8 mouse cellular contexts compared by ENCODE assay signal in the genomic region with DNA sequence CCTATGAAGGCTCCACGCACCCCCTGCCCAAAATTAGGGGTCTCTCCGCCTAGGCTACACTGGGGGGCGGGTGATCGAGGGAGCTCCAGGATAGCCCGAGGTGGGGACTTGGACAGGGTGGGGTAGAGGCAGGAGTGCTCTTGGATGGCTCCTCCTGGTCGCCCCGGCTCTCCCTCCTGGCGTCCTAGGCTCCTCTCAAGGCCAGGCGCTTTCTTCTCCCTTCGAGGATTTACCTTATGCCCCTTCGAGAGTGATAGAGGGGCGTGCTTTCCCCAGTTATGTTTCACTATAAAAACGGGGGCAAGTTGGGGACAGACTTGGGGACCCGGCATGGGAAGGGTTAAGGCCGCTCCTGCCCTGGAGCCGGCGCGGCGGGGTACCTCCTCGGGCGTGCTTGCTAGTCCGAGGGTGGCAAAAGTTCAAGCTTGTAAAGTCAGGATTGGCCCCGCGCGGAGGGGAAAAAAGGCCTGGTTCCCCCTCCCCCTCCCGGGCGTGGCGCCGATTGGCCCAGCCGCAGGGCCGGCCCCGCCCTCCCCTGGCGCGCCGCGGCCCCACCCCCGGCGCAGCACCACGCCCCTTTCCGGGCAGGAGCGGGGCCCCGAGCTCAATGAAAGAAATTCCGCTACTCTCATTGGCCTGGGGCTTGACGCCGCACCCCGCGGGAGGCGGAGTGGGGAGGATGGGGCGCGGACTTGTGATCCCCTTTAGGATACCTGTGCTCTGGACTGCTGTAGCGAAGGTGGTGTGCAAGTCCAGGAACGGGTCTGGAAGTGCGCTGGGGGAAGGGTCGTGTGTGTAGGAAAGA. TPM values are rescaled to one million over a fixed set of nuclear protein-coding genes. Genes with fewer than 3 reads are reported as not detected.
DNase-seq lines count a peak whose midpoint lies in the region; ATAC-seq and TF ChIP-seq lines count a peak whose summit lies in the region.

No protein-coding gene starts in this region.

- H3K4me1 ChIP-seq in hindbrain, embryonic 11.5 days (replicated peaks; ENCODE audit: control insufficient read depth, insufficient read depth, low read length): peaks cover 5% of the 10 kb centered on the region
- H3K4me1 ChIP-seq in lung, postnatal 0 days (ENCODE audit: insufficient read depth, low read depth, low read length): 0 out of 2 replicates have a peak, but pooled peaks cover 8% of the 10 kb centered on the region

- peak; percentile 99 for DNase-seq in Muller cell, postnatal 12 days (ENCODE audit: inconsistent ontology term)
- peak; percentile 46 for DNase-seq in cerebellum, adult 9-11 months
- DNase-seq in frontal cortex, adult 2 months (ENCODE audit: extremely low spot score in 1 of 2, low spot score in 1 of 2): peak; percentile 59 to 77
- peak; percentile 97 for DNase-seq in hindbrain, embryonic 11.5 days (ENCODE audit: low spot score)
- peak; percentile 89 for DNase-seq in layer of hippocampus, adult 9-11 months
- DNase-seq in lung, postnatal 0 days (ENCODE audit: low spot score): peak; percentile 100
- peak; percentile 91 for DNase-seq in ovary, postnatal 10 days (ENCODE audit: low spot score)
- DNase-seq in thymus, postnatal 10 days (ENCODE audit: low spot score in 2 of 2): peak; percentile 91 to 96

- H3K9ac ChIP-seq in hindbrain, embryonic 11.5 days (ENCODE audit: low read depth, low read length): peak overlapping the region; percentile 46
- H3K9ac ChIP-seq in lung, postnatal 0 days (replicated peaks; ENCODE audit: low read depth): peak overlapping the region; percentile 70

- H3K4me2 ChIP-seq in hindbrain, embryonic 11.5 days (replicated peaks; ENCODE audit: low read depth, low read length): peak overlapping the region; percentile 96
- peak overlapping the region; percentile 86 for H3K4me2 ChIP-seq in lung, postnatal 0 days (replicated peaks; ENCODE audit: low read depth, low read length)

- no peaks in the 10 kb centered on the region for H3K9me3 ChIP-seq in hindbrain, embryonic 11.5 days (ENCODE audit: control insufficient read depth, low read length)
- no peaks in the 10 kb centered on the region for H3K9me3 ChIP-seq in lung, postnatal 0 days (ENCODE audit: low read length)

- TF ChIP-seq CTCF in lung, postnatal 0 days (IDR thresholded peaks at IDR 0.05): no peak

- peak; percentile 74 for ATAC-seq in hindbrain, embryonic 11.5 days (ENCODE audit: low FRiP score)
- ATAC-seq in lung, postnatal 0 days: peak; percentile 78

- H3K4me3 ChIP-seq in hindbrain, embryonic 11.5 days (ENCODE audit: low read depth, low read length): peak overlapping the region; percentile 79
- peak overlapping the region; percentile 84 for H3K4me3 ChIP-seq in lung, postnatal 0 days (ENCODE audit: low read depth, low read length)

- peak; percentile 70 for TF ChIP-seq EP300 in lung, postnatal 0 days (IDR thresholded peaks at IDR 0.05)

- no peaks in the 10 kb centered on the region for H3K36me3 ChIP-seq in hindbrain, embryonic 11.5 days (ENCODE audit: control insufficient read depth, insufficient read depth, low read length)
- no peaks in the 10 kb centered on the region for H3K36me3 ChIP-seq in lung, postnatal 0 days (ENCODE audit: insufficient read depth, low read length)

- H3K27me3 ChIP-seq in hindbrain, embryonic 11.5 days (ENCODE audit: control insufficient read depth, insufficient read depth, low read length): no peaks in the 10 kb centered on the region
- no peaks in the 10 kb centered on the region for H3K27me3 ChIP-seq in lung, postnatal 0 days (replicated peaks; ENCODE audit: insufficient read depth, low read length)

- WGBS in hindbrain, embryonic 11.5 days: under 1% methylated on average over 51 of the region's 54 CpGs
- WGBS in lung, postnatal 0 days: 0% methylated on average over 53 of the region's 54 CpGs

- H3K27ac ChIP-seq in hindbrain, embryonic 11.5 days (ENCODE audit: low read depth, low read length): peak overlapping the region; percentile 92
- H3K27ac ChIP-seq in lung, postnatal 0 days (ENCODE audit: low read length): peak overlapping the region; percentile 94

RNA-seq across cellular contexts. Expression of gene Smad6, which starts 0.9 kb away (rescaled TPM):
- polyA plus RNA-seq in frontal cortex, adult 2 months (2012; rRNA removed): 3.1 TPM in 2 replicates
- 5.5 and 7.1 TPM in 2 replicates for polyA plus RNA-seq in hindbrain, embryonic 11.5 days (2014; fragmentation: Nextera tagmentation; extraction: Ambion mirVana)
- 13.4 and 15.3 TPM in 2 replicates for polyA plus RNA-seq in lung, postnatal 0 days (2015; fragmentation: Nextera tagmentation; extraction: Ambion mirVana)

Comparison
In these comparisons a context has a peak if more than half of its experiments do, and no peak if none do; other contexts are left out.
1. Peak in every context shown above with its lines: DNase-seq, ATAC-seq, H3K4me3 ChIP-seq and H3K27ac ChIP-seq.
2. DNase-seq: peak in every context shown above with its lines; median percentile 100 in lung, postnatal 0 days; 99 in Muller cell, postnatal 12 days; 97 in hindbrain, embryonic 11.5 days; 94 in thymus, postnatal 10 days; 91 in ovary, postnatal 10 days; 89 in layer of hippocampus, adult 9-11 months; 68 in frontal cortex, adult 2 months; 46 in cerebellum, adult 9-11 months.